ENCODE assay signal across 46 mouse cellular contexts in genomic region chr7:102855807-102856206, GRCm38 (mm10). TPM values are rescaled to one million over a fixed set of nuclear protein-coding genes. Genes with fewer than 3 reads are reported as not detected.
"Had no signal": no experiment of that assay in that cellular context is flagged by ENCODE, and none has a peak within 500 bp of the region (broad histone marks: within the 10 kb centered on the region; RNA-seq: fewer than 3 reads in every experiment).

No protein-coding gene starts in this region.

- H3K36me3 ChIP-seq: limb, embryonic 10.5 days; limb, embryonic 12.5 days; limb, embryonic 13.5 days; limb, embryonic 15.5 days; liver, embryonic 12.5 days; liver, embryonic 13.5 days; liver, embryonic 15.5 days; lung, embryonic 15.5 days; midbrain, embryonic 10.5 days; midbrain, embryonic 12.5 days; midbrain, embryonic 13.5 days; midbrain, embryonic 15.5 days had no signal

- H3K27ac ChIP-seq: limb, embryonic 10.5 days; limb, embryonic 12.5 days; limb, embryonic 13.5 days; limb, embryonic 15.5 days; liver, embryonic 12.5 days; liver, embryonic 13.5 days; liver, embryonic 14.5 days; liver, embryonic 15.5 days; lung, embryonic 15.5 days; macrophage; midbrain, embryonic 10.5 days; midbrain, embryonic 12.5 days; midbrain, embryonic 13.5 days; midbrain, embryonic 15.5 days had no signal

- H3K27me3 ChIP-seq: limb, embryonic 12.5 days; limb, embryonic 13.5 days; limb, embryonic 15.5 days; liver, embryonic 12.5 days; liver, embryonic 13.5 days; liver, embryonic 15.5 days; lung, embryonic 15.5 days; megakaryocyte, embryonic 14.5 days; midbrain, embryonic 12.5 days; midbrain, embryonic 13.5 days; midbrain, embryonic 15.5 days had no signal

- DNase-seq: left cerebral cortex, postnatal 4 days; liver; liver, embryonic 13.5 days; liver, postnatal 0 days; lung, adult 18-20 months; lung, adult 2 months; lung, embryonic 14.5 days; lung, postnatal 10 days; lung, postnatal 14 days; lung, postnatal 36 days; lung, postnatal 4 days; midbrain, embryonic 14.5 days had no signal

- H3K4me2 ChIP-seq: limb, embryonic 12.5 days; limb, embryonic 13.5 days; limb, embryonic 15.5 days; liver, embryonic 11.5 days; liver, embryonic 12.5 days; liver, embryonic 13.5 days; liver, embryonic 15.5 days; lung, embryonic 14.5 days; lung, embryonic 15.5 days; midbrain, embryonic 11.5 days; midbrain, embryonic 12.5 days; midbrain, embryonic 13.5 days; midbrain, embryonic 15.5 days had no signal

- H3K9me3 ChIP-seq: limb, embryonic 10.5 days; limb, embryonic 12.5 days; limb, embryonic 13.5 days; limb, embryonic 15.5 days; liver, embryonic 12.5 days; liver, embryonic 13.5 days; liver, embryonic 15.5 days; lung, embryonic 15.5 days; megakaryocyte, embryonic 14.5 days; midbrain, embryonic 10.5 days; midbrain, embryonic 12.5 days; midbrain, embryonic 13.5 days; midbrain, embryonic 15.5 days had no signal

- H3K4me3 ChIP-seq: limb, embryonic 10.5 days; limb, embryonic 12.5 days; limb, embryonic 13.5 days; limb, embryonic 15.5 days; liver, embryonic 12.5 days; liver, embryonic 13.5 days; liver, embryonic 15.5 days; lung, embryonic 15.5 days; megakaryocyte, embryonic 14.5 days; midbrain, embryonic 10.5 days; midbrain, embryonic 12.5 days; midbrain, embryonic 13.5 days; midbrain, embryonic 15.5 days; myocyte had no signal

- H3K9ac ChIP-seq: limb, embryonic 12.5 days; limb, embryonic 13.5 days; limb, embryonic 15.5 days; liver, embryonic 12.5 days; liver, embryonic 13.5 days; liver, embryonic 14.5 days; liver, embryonic 15.5 days; liver, postnatal 0 days; lung, embryonic 14.5 days; lung, embryonic 15.5 days; midbrain, embryonic 12.5 days; midbrain, embryonic 13.5 days; midbrain, embryonic 15.5 days had no signal

- H3K4me1 ChIP-seq: limb, embryonic 10.5 days; limb, embryonic 12.5 days; limb, embryonic 13.5 days; limb, embryonic 15.5 days; liver, embryonic 12.5 days; liver, embryonic 13.5 days; liver, embryonic 15.5 days; lung, embryonic 15.5 days; megakaryocyte, embryonic 14.5 days; midbrain, embryonic 10.5 days; midbrain, embryonic 12.5 days; midbrain, embryonic 13.5 days; midbrain, embryonic 15.5 days had no signal

RNA-seq across cellular contexts. Expression of gene Olfr566, which starts 2.8 kb away (rescaled TPM):
- total RNA-seq: left cerebral cortex, adult 8-10 months; left cerebral cortex, postnatal 10 days; left cerebral cortex, postnatal 14 days; left cerebral cortex, postnatal 25 days; left cerebral cortex, postnatal 36 days; left cerebral cortex, postnatal 4 days; liver, adult 2 months; megakaryocyte progenitor cell, adult 5-6 weeks; megakaryocyte, adult 5-6 weeks; megakaryocyte-erythroid progenitor cell, adult 5-6 weeks; midbrain, postnatal 0 days; monocyte, adult 5-6 weeks had no signal
- polyA plus RNA-seq: limb, embryonic 10.5 days; limb, embryonic 11.5 days; limb, embryonic 12.5 days; limb, embryonic 13.5 days; limb, embryonic 14.5 days; limb, embryonic 15.5 days; liver, adult 2 months; liver, embryonic 11.5 days; liver, embryonic 12.5 days; liver, embryonic 13.5 days; liver, embryonic 14.5 days; liver, embryonic 15.5 days; liver, embryonic 16.5 days; liver, postnatal 0 days; lung, adult 2 months; lung, embryonic 14.5 days; lung, embryonic 15.5 days; lung, embryonic 16.5 days; lung, postnatal 0 days; macrophage; midbrain, embryonic 10.5 days; midbrain, embryonic 11.5 days; midbrain, embryonic 12.5 days; midbrain, embryonic 13.5 days; midbrain, embryonic 14.5 days; midbrain, embryonic 15.5 days; midbrain, embryonic 16.5 days; midbrain, postnatal 0 days; myocyte had no signal

RNA-seq across cellular contexts. Expression of gene Olfr568, which starts 21.1 kb away (rescaled TPM):
- total RNA-seq: left cerebral cortex, adult 8-10 months; left cerebral cortex, postnatal 10 days; left cerebral cortex, postnatal 14 days; left cerebral cortex, postnatal 25 days; left cerebral cortex, postnatal 36 days; left cerebral cortex, postnatal 4 days; liver, adult 2 months; megakaryocyte progenitor cell, adult 5-6 weeks; megakaryocyte, adult 5-6 weeks; megakaryocyte-erythroid progenitor cell, adult 5-6 weeks; midbrain, postnatal 0 days; monocyte, adult 5-6 weeks had no signal
- polyA plus RNA-seq: limb, embryonic 10.5 days; limb, embryonic 11.5 days; limb, embryonic 12.5 days; limb, embryonic 13.5 days; limb, embryonic 14.5 days; limb, embryonic 15.5 days; liver, adult 2 months; liver, embryonic 11.5 days; liver, embryonic 12.5 days; liver, embryonic 13.5 days; liver, embryonic 14.5 days; liver, embryonic 15.5 days; liver, embryonic 16.5 days; liver, postnatal 0 days; lung, adult 2 months; lung, embryonic 14.5 days; lung, embryonic 15.5 days; lung, embryonic 16.5 days; lung, postnatal 0 days; macrophage; midbrain, embryonic 10.5 days; midbrain, embryonic 11.5 days; midbrain, embryonic 12.5 days; midbrain, embryonic 13.5 days; midbrain, embryonic 14.5 days; midbrain, embryonic 15.5 days; midbrain, embryonic 16.5 days; midbrain, postnatal 0 days; myocyte had no signal

RNA-seq across cellular contexts. Expression of gene Olfr569, which starts 34.9 kb away (rescaled TPM):
- total RNA-seq: left cerebral cortex, adult 8-10 months; left cerebral cortex, postnatal 10 days; left cerebral cortex, postnatal 14 days; left cerebral cortex, postnatal 25 days; left cerebral cortex, postnatal 36 days; left cerebral cortex, postnatal 4 days; liver, adult 2 months; megakaryocyte progenitor cell, adult 5-6 weeks; megakaryocyte, adult 5-6 weeks; megakaryocyte-erythroid progenitor cell, adult 5-6 weeks; midbrain, postnatal 0 days; monocyte, adult 5-6 weeks had no signal
- polyA plus RNA-seq: limb, embryonic 10.5 days; limb, embryonic 11.5 days; limb, embryonic 12.5 days; limb, embryonic 13.5 days; limb, embryonic 14.5 days; limb, embryonic 15.5 days; liver, adult 2 months; liver, embryonic 11.5 days; liver, embryonic 12.5 days; liver, embryonic 13.5 days; liver, embryonic 14.5 days; liver, embryonic 15.5 days; liver, embryonic 16.5 days; liver, postnatal 0 days; lung, adult 2 months; lung, embryonic 14.5 days; lung, embryonic 15.5 days; lung, embryonic 16.5 days; lung, postnatal 0 days; macrophage; midbrain, embryonic 10.5 days; midbrain, embryonic 11.5 days; midbrain, embryonic 12.5 days; midbrain, embryonic 13.5 days; midbrain, embryonic 14.5 days; midbrain, embryonic 15.5 days; midbrain, embryonic 16.5 days; midbrain, postnatal 0 days; myocyte had no signal

RNA-seq across cellular contexts. Expression of gene Olfr570, which starts 38.6 kb away (rescaled TPM):
- total RNA-seq: left cerebral cortex, adult 8-10 months; left cerebral cortex, postnatal 10 days; left cerebral cortex, postnatal 14 days; left cerebral cortex, postnatal 25 days; left cerebral cortex, postnatal 36 days; left cerebral cortex, postnatal 4 days; liver, adult 2 months; megakaryocyte progenitor cell, adult 5-6 weeks; megakaryocyte, adult 5-6 weeks; megakaryocyte-erythroid progenitor cell, adult 5-6 weeks; midbrain, postnatal 0 days; monocyte, adult 5-6 weeks had no signal
- polyA plus RNA-seq: limb, embryonic 10.5 days; limb, embryonic 11.5 days; limb, embryonic 12.5 days; limb, embryonic 13.5 days; limb, embryonic 14.5 days; limb, embryonic 15.5 days; liver, adult 2 months; liver, embryonic 11.5 days; liver, embryonic 12.5 days; liver, embryonic 13.5 days; liver, embryonic 14.5 days; liver, embryonic 15.5 days; liver, embryonic 16.5 days; liver, postnatal 0 days; lung, adult 2 months; lung, embryonic 14.5 days; lung, embryonic 15.5 days; lung, embryonic 16.5 days; lung, postnatal 0 days; macrophage; midbrain, embryonic 10.5 days; midbrain, embryonic 11.5 days; midbrain, embryonic 12.5 days; midbrain, embryonic 13.5 days; midbrain, embryonic 14.5 days; midbrain, embryonic 15.5 days; midbrain, embryonic 16.5 days; midbrain, postnatal 0 days; myocyte had no signal

RNA-seq across cellular contexts. Expression of gene Olfr564, which starts 52.5 kb away (rescaled TPM):
- total RNA-seq: left cerebral cortex, adult 8-10 months; left cerebral cortex, postnatal 10 days; left cerebral cortex, postnatal 25 days; left cerebral cortex, postnatal 36 days; left cerebral cortex, postnatal 4 days; liver, adult 2 months; megakaryocyte progenitor cell, adult 5-6 weeks; megakaryocyte, adult 5-6 weeks; megakaryocyte-erythroid progenitor cell, adult 5-6 weeks; midbrain, postnatal 0 days; monocyte, adult 5-6 weeks had no signal
- polyA plus RNA-seq: limb, embryonic 10.5 days; limb, embryonic 11.5 days; limb, embryonic 12.5 days; limb, embryonic 13.5 days; limb, embryonic 14.5 days; limb, embryonic 15.5 days; liver, adult 2 months; liver, embryonic 11.5 days; liver, embryonic 12.5 days; liver, embryonic 13.5 days; liver, embryonic 14.5 days; liver, embryonic 15.5 days; liver, embryonic 16.5 days; liver, postnatal 0 days; lung, adult 2 months; lung, embryonic 14.5 days; lung, embryonic 15.5 days; lung, embryonic 16.5 days; lung, postnatal 0 days; macrophage; midbrain, embryonic 10.5 days; midbrain, embryonic 11.5 days; midbrain, embryonic 12.5 days; midbrain, embryonic 13.5 days; midbrain, embryonic 14.5 days; midbrain, embryonic 15.5 days; midbrain, embryonic 16.5 days; midbrain, postnatal 0 days; myocyte had no signal
